Comparison of ENCODE assay signal across 9 mouse cellular contexts in genomic region chr5:34985867-34986266, GRCm38 (mm10). TPM values are rescaled to one million over a fixed set of nuclear protein-coding genes. Genes with fewer than 3 reads are reported as not detected.
DNase-seq lines count a peak whose midpoint lies in the region; TF ChIP-seq lines count a peak whose summit lies in the region.
"Had no signal": no experiment of that assay in that cellular context is flagged by ENCODE, and none has a peak within 500 bp of the region (broad histone marks: within the 10 kb centered on the region; RNA-seq: fewer than 3 reads in every experiment).

No protein-coding gene starts in this region.

- no peak overlapping the region for H3K9ac ChIP-seq in ES-E14 (ENCODE audit: insufficient read depth, low read depth, low read length, poor library complexity, severe bottlenecking)
- H3K9ac ChIP-seq: lung, embryonic 15.5 days had no signal

- no peak overlapping the region for H3K4me3 ChIP-seq in ES-E14 (ENCODE audit: insufficient read depth in 1 of 2, low read depth in 1 of 2, low read length in 2 of 2, poor library complexity in 1 of 2, severe bottlenecking in 1 of 2)
- H3K4me3 ChIP-seq: lung, embryonic 15.5 days had no signal

- peak; percentile 62 for DNase-seq in ES-E14 (ENCODE audit: low read depth, low spot score)
- peak; percentile 54 for DNase-seq in adrenal gland, adult 8-10 months
- DNase-seq in embryo, embryonic 11 days = peak; percentile 65
- DNase-seq in heart, postnatal 10 days = peak; percentile 84 to 90
- peak; percentile 57 to 69 for DNase-seq in layer of hippocampus, postnatal 14 days (ENCODE audit: low spot score in 2 of 2)
- DNase-seq in lung, postnatal 25 days (ENCODE audit: low spot score) = peak; percentile 79
- peak; percentile 40 for DNase-seq in skeletal muscle tissue, adult 2 months (ENCODE audit: low read depth, low spot score)
- peak; percentile 57 to 74 for DNase-seq in urinary bladder, postnatal 4 days (ENCODE audit: low spot score in 2 of 2)

- H3K27ac ChIP-seq in ES-E14 (ENCODE audit: insufficient read depth, low read depth, low read length, poor library complexity, severe bottlenecking) = no peak overlapping the region
- H3K27ac ChIP-seq: lung, embryonic 15.5 days had no signal

- in situ Hi-C loops in ES-E14 (cut with MboI; ENCODE audit: low sequenced_read_pairs in 2 of 2, unreplicated experiment in 2 of 2) = no loop called here

- intact Hi-C loops in heart, postnatal 10 days (cut with DNase I) = loop anchor here (1.0 kb wide), 3 partner anchors 39 to 70 kb away; no protein-coding TSS in a partner anchor

- H3K36me3 ChIP-seq in ES-E14 (ENCODE audit: control insufficient read depth, insufficient read depth, low read length, poor library complexity, severe bottlenecking) = no peaks in the 10 kb centered on the region

- no peaks in the 10 kb centered on the region for H3K9me3 ChIP-seq in ES-E14 (ENCODE audit: control insufficient read depth, insufficient read depth, low read depth, low read length)
- H3K9me3 ChIP-seq: lung, embryonic 15.5 days had no signal

- H3K4me1 ChIP-seq in ES-E14 (ENCODE audit: control insufficient read depth in 2 of 2, insufficient read depth in 2 of 2, low read length in 2 of 2, poor library complexity in 1 of 2) = peaks cover 1 to 16% of the 10 kb centered on the region in 2 experiments; a peak in 1 of 4 replicates

TF ChIP-seq in ES-E14, 5 proteins besides CTCF, POLR2A, EP300 and RAD21:
- TF ChIP-seq HCFC1 (IDR thresholded peaks at IDR 0.05; ENCODE audit: borderline replicate concordance, insufficient read depth, low read length) = no peak
- TF ChIP-seq ZC3H11A (IDR thresholded peaks at IDR 0.05; ENCODE audit: borderline replicate concordance, low read depth, low read length) = no peak; the same call in 1 of the 2 replicates
- TF ChIP-seq ZNF384 (IDR thresholded peaks at IDR 0.05; ENCODE audit: low read depth, low read length) = no peak

RNA-seq across cellular contexts. Expression of gene Rgs12, which starts 36.6 kb away (rescaled TPM):
- 17.0 and 28.7 TPM in 2 replicates for total RNA-seq in ES-E14 (2012; rRNA removed)
- total RNA-seq in adrenal gland, adult 8-10 months (2022) = 10 to 100 TPM; 20.0 to 27.2 (median 23.1) TPM
- total RNA-seq in heart, postnatal 10 days (2021) = 10 to 100 TPM; 32.5 to 36.5 TPM
- 10 to 100 TPM; 44.3 to 50.3 TPM for total RNA-seq in layer of hippocampus, postnatal 14 days (2021)

RNA-seq across cellular contexts. Expression of gene Hgfac, which starts 55.4 kb away (rescaled TPM):
- total RNA-seq in ES-E14 (2012; rRNA removed) = 0.58 and 1.1 TPM in 2 replicates
- total RNA-seq in adrenal gland, adult 8-10 months (2022) = 1 to 10 TPM in 1 of 4 experiments, under 1 TPM in 3; 0.30 to 1.7 (median 0.72) TPM
- total RNA-seq in heart, postnatal 10 days (2021) = 1 to 10 TPM; 1.1 TPM
- total RNA-seq in layer of hippocampus, postnatal 14 days (2021) = 1 to 10 TPM in 1 of 2 experiments, under 1 TPM in 1; 0.81 to 1.5 TPM
